Mouse (Mus musculus): ENCODE measurements around the gene Epb41l3.
A peak's percentile ranks its signal among the peaks of the same experiment; 100 is the strongest.
"Not testable (repeated sequence)": the region's sequence is repeated elsewhere in the genome, so short reads cannot be mapped to it uniquely, and the experiment has no call there.

Gene Epb41l3

DNA sequence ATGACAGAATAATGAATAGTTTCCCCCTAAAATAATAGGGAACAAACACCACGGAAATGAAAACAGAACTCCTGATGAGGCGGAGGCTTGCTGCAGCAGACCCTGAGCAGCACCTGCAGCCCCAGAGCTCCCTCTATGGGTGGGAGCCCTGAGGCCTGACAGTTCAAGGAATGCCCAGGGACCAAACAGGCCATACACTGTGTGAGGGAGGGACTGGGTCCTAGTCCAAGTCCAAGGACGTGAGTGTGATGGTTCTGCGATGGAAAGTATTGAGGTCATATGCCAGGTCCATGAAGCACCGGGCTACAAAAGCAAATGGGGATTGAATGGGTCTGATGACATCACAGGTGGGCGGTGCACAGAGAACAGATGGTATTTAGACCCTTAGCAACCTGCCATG is 33.7 kb downstream of the Epb41l3 start:
- DNase-seq, result no peak

- DNase-seq, result no peak
Measured at GRCm38 (mm10) chr17:69112232-69112631, 36.7 kb downstream of the Epb41l3 start.

DNA sequence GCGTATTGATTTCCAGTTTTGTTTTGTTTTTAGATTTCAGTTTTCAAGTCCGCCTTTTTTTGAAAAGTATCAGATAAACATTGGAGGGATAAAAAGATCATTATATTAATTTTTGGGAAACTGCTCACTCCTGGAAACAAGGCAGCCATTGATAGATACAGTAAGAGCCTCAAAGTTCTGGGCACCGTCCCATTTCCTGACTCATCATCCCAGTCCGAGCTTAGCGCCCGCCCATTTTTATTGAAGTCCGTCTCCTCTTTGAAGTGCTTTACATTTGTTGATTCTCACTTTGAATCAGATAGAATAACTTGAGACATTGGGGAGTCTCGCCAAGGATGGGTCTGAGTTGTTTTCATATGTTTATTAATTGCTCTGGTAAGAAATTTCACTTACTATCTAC is 43.7 kb downstream of the Epb41l3 start:
- DNase-seq, result no peak

DNA sequence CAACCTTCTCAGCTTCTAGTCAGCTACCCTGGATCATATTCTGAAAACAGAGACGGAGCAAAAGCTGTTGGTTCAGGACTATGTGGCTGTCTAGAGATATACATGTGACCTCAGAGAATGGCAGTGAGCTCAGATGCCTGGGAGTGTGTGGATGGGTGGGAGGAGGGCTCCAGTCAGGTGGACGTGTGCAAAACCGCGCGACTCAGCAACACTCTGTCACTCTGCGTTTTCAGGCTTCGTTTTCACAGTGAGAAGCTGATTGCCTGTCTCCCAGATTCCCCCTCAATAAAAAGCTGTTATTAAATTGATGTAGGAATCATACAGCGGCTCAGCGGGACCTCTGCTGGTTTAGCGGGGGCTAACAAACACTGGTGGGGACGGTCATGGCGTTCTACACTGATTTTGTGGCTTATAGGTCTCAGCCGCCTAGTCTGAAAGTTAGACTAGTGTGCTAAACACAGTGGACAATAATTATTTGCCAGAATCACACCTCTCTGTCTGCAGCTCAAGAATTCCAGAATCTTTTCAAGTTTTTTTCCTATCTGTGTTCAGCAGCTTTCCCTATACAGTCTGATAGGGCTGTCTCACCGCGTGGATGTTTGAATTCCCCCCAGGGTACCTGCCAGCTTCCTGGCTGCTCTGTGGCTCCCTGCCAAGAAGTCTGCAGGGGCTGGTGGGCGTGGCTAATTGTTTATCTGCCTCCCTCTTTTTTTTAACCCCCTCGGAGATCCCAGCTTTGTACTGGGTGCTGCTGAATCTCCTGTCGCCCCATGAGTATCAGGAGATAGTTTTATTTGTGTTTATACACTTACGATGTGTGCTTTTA is 45.3 kb downstream of the Epb41l3 start:
- DNase-seq, result peak; percentile 24

DNA sequence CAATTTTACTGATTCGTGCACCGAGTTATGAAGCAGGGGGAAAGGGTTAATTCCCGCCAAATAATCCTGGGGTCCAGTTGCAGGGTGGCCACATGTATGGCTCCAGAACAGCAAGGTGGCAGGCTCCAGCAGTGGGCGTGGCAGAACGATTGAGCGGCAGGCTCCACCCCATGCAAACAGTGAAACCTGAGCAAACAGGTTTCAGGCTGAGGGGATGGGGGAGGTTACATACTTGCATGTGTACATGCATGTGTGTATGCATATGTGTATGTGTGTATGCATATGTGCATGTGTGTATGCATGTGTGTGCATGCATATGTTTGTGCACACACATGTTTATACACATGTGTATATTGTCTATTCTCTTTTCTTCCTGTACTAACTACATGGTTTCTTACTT is 46.9 kb downstream of the Epb41l3 start:
- DNase-seq, result not testable (repeated sequence)

- DNase-seq, result no peak
Measured at GRCm38 (mm10) chr17:69127436-69127835, 52.0 kb downstream of the Epb41l3 start.

- DNase-seq, result no peak
Measured at GRCm38 (mm10) chr17:69127981-69128380, 52.5 kb downstream of the Epb41l3 start.

GRCm38 (mm10) chr17:69129434-69129833 is 54.0 kb downstream of the Epb41l3 start:
- DNase-seq, result no peak

DNA sequence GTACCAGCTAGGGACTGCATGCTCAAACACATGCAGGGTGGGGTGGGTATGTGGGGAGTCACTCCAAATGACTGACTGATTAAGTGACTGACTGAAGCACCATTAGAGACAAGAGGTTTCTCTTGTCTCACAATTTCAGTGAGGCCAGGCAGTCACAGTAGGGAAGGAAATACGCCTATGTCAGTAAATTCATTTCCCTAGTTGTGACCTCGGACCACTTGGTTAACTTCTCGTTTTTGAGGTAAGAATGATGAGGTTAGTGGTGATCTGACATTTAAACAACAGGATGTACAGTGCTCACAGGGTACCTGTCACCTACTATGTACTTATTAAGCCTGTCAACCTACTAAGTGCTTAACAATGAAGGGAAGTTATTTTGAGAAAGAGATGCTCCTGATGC is 67.5 kb downstream of the Epb41l3 start:
- no peak for DNase-seq

DNA sequence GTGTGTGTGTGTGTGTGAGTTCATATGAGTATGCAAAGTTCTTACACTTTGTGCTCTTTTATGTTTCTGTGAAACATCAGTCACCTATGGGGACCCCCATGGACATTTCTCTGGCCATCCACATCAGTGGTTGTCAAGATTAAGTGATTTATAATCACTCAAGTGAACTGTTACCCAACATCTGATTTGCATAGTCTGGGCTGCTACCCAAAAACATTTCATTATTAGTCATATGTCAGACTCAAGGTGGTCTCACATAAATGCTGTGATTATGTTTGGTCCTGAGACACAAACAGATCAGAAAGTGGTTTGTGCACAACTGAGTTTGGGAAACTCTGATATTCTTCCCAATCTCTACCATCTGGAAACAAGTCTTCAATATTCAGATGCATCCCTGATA is 75.3 kb downstream of the Epb41l3 start:
- DNase-seq, result no peak

DNA sequence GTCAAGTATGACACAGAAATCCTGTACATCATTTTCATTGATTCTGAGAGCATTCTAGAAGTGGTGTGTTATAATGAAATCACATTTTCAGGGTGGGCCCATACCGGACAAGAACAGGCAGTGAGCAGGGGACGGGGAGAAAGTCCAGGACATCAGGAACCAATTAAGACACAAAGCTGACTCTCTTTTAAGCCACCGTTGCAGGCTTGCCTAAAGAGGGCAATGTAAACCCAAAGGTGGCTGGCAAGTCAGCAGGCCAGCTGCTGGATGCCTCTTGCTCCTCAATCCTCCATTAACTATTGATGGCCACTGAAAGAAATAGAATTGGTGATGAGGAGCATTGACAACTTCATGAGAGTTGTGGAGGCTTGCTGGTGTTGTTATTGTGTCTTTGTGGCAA is 75.8 kb downstream of the Epb41l3 start:
- no peak for DNase-seq

GRCm38 (mm10) chr17:69155034-69155433 is 79.6 kb downstream of the Epb41l3 start:
- DNase-seq, result peak; percentile 45

DNA sequence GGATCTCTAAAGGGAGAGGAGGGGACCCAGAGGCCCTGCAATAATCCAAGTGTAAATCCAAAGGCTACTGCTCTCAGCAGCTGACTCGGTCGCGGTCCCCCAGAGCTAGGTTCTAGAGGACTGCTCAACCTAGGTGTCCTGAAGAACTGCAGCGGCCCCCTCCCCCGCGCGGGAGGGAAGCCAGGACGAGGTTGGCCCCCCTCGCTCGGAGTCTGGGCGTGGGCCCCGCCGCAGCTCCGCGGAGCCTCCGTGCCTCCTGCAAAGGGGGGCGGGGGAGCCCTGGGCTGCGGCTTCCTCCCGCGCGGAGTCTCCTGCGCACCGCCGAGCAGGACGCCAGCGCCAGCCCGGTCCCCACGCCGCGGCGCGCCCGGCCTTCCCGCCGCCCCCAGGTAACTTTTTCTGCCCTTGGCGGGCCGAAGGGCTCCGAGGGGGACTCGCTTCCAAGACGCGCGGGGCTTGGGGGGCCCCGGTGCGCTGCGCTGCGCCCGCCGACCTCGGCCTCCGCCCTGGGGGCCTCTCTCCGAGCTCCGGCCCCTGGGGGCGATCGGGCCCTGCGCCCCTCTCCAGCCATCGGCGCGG is 81.1 kb downstream of the Epb41l3 start:
- peak; percentile 78 for DNase-seq

- peak; percentile 39 for DNase-seq
Measured at GRCm38 (mm10) chr17:69157101-69157808, 81.8 kb downstream of the Epb41l3 start.

GRCm38 (mm10) chr17:69157809-69158185 is 82.3 kb downstream of the Epb41l3 start:
- no peak for DNase-seq

DNA sequence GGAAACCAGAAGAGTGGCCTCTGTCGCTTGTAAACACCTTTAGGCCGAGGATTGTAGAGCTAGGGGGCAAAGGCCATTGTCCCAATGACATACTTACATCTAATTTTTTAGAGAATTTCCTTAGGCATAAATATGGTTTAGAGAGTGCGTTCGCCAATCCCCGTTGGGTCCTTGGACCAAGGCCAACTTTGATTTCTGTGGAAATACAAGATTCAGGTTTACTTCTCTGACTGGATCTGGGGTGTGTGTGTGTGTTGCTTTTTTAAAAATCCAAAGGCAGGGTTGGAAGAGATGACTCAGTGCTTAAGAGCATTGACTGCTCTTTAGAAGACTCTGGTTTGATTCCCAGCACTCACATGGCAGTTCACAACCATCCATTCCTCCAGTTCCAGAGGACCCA is 83.2 kb downstream of the Epb41l3 start:
- no peak for DNase-seq

GRCm38 (mm10) chr17:69162731-69163130 is 87.2 kb downstream of the Epb41l3 start:
- no peak for DNase-seq

- no peak for DNase-seq
Measured at GRCm38 (mm10) chr17:69176949-69177501, 101.5 kb downstream of the Epb41l3 start.

DNA sequence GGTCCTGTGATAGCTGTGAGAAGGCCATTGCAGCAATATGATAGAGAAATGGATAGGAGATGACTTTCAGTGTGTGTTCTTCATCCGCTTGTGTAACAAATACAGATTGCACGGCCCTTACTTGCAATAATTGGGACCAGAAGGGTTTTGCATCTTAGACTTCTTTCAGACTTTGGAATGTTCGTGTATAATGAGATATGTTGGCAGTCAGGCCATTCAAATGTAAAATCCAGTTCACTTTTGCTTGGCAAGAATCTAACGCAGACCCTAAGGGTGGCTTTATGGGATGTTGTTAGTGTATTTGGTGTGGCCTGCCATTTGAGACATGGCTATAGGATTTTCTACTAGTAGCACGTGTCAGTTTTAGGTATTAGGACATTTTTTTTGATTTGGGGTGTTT is 102.5 kb downstream of the Epb41l3 start:
- DNase-seq, result no peak

GRCm38 (mm10) chr17:69180905-69181559 is 105.5 kb downstream of the Epb41l3 start:
- DNase-seq, result no peak

DNA sequence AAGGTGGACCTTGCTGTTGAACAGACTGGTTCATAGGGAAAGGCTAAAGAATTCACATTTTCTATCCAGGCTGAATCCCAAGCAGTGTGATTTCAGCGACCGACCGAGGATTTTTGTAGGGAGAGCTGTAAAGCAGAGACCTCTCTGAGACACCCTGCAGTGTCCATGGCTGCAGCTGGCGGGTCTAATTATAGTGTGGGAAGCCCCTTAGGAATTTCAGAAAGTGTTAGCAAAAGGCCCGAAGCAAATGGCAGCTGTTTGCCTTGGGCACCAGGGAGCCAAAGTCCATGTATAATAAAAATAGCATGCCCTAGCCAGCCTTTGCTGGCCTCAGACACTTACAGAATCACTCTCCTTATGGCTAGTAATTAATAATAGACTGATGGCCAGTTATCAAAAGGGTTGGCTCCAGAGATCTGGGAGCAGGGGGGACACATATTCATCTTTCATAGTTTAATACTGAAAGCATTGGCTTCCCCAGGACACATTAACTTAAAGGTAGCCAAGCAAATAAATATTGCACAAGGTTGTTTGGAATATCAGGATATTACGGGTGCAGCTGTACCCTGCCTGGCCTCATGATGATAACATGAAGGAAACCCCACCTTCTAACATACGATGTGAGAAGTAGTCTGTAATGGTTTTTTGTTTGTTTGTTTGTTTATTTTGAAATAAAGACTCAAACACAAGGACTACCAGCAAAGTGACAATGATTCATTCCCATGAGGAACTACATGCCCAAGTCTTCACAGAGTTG is 106.3 kb downstream of the Epb41l3 start:
- no peak for DNase-seq

DNA sequence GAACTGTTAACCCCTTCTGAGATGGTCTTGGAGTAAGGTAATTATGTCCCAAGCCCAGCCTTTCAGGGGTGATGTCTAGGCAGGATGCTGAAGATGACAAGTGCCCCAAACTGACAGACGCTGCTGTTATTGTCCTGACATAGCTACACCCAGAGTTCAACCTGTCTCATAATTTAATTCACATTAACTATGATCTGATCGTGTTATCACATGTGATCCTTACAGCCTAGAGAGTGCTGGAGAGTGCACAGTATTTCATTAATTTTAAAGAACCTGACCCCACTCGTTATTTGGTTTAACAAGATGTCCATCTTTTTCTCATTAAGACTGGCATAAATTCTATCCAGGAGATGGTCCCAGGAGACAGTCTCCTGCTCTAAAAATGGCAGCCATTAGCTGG is 112.3 kb downstream of the Epb41l3 start:
- DNase-seq, result no peak

Measured in right cerebral cortex, adult 18-20 months (tissue).